Mouse (Mus musculus) liver, embryonic 16.5 days (tissue): ENCODE results near the gene Kcnip4. TPM values are rescaled to one million over a fixed set of nuclear protein-coding genes. Genes with fewer than 3 reads are reported as not detected.

Experiments used
- ATAC-seq: fragments of 200-750 bp; cut with Nextera tagmentation; 2 replicates; pipeline ENCODE4 v1.8.0; 2017; ENCODE audit warnings: low read depth, mild to moderate bottlenecking, moderate number of reproducible peaks, moderate library complexity
- H3K27ac ChIP-seq: fragments of 300-500 bp; sonication (generic); 2 replicates; pipeline ENCODE4 v1.5.1; 2014; ENCODE audit warnings: mild to moderate bottlenecking, low read length
- H3K27me3 ChIP-seq: fragments of 300-500 bp; sonication (generic); 2 replicates; pipeline ENCODE4 v1.6.1; 2014; ENCODE audit warnings: low read depth, low read length, mixed read lengths; ENCODE audit not compliant: control insufficient read depth, insufficient read depth
- H3K36me3 ChIP-seq: fragments of 300-500 bp; sonication (generic); 2 replicates; pipeline ENCODE4 v1.6.1; 2014; ENCODE audit warnings: mild to moderate bottlenecking; ENCODE audit not compliant: control insufficient read depth, insufficient read depth
- H3K4me1 ChIP-seq: fragments of 300-500 bp; sonication (generic); 2 replicates; pipeline ENCODE4 v1.6.1; 2014; ENCODE audit warnings: low read depth, low read length, mixed read lengths; ENCODE audit not compliant: control insufficient read depth
- H3K4me2 ChIP-seq: fragments of 300-500 bp; sonication (generic); 2 replicates; pipeline ENCODE4 v1.6.1; 2014; ENCODE audit warnings: low read depth, low read length, mixed read lengths
- H3K4me3 ChIP-seq: fragments of 300-500 bp; sonication (generic); 2 replicates; pipeline ENCODE4 v1.5.1; 2014; ENCODE audit warnings: low read depth, mild to moderate bottlenecking, low read length
- H3K9ac ChIP-seq: fragments of 300-500 bp; sonication (generic); 2 replicates; pipeline ENCODE4 v1.6.1; 2014; ENCODE audit warnings: low read depth, low read length
- H3K9me3 ChIP-seq: fragments of 300-500 bp; sonication (generic); replicated peaks from 2 replicates; pipeline ENCODE4 v1.6.1; 2016; ENCODE audit warnings: low read length; ENCODE audit not compliant: control insufficient read depth
- WGBS: fragments of 180-500 bp; shearing (Covaris S2); extraction: QIAGEN DNeasy Blood & Tissue Kit; methylation state at CpG from one replicate; pipeline ENCODE4 v1.1.7; 2014; ENCODE audit not compliant: insufficient replicate concordance; 5-methylcytosine and 5-hydroxymethylcytosine counted together
- polyA plus RNA-seq: library from polyadenylated mRNA; unstranded; fragments of >200 nt; fragmentation: Nextera tagmentation; extraction: Ambion mirVana; gene quantifications from 2 replicates; pipeline ENCODE4 v1.2.1, GENCODE M21; 2015

Kcnip4 gene
- polyA plus RNA-seq, 1 experiment from 2014 or later = 0.09 TPM

DNA sequence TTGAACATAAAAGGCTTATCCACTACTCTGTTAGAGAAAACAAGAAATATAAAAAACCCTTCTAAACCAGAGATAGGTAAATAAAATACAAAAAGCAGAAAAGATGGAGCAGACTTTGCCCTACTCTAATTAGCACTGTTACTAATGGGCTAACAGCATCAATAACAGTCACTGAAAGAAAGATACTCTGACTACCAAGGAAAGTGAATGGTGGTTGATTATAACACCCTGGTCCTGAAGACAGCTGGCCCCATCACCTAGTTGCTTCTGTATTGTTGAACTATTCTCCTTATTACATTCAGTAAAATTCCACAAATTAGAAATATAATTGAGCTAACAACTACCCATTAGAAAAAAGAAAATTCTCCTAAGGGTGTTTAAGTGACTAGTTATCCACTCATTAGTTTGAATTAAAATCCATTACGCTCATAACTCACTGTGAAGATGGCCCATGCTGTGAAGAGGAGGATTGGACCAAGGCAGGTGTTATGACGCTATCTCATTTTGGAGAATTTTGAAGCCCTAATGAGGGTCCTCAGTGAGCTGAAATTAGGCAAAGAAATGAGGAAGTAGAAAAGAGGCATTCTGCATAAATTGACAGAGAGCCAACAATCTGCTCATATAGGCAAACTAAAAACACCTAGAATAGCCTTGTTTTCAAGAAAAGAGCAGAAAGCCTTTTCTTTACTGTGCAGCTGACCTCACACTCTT, 582.2 kb downstream of the Kcnip4 start:
- 63% methylated on average over 2 of the region's 2 CpGs for WGBS
- Histone ChIP-seq H3K4me1 (no peaks in the 10 kb centered on the region), H3K4me3 (no peak overlapping the region), H3K27me3 (no peaks in the 10 kb centered on the region), H3K9me3 (no peaks in the 10 kb centered on the region), H3K27ac (no peak overlapping the region), H3K9ac (no peak overlapping the region), H3K4me2 (no peak overlapping the region), H3K36me3 (no peaks in the 10 kb centered on the region)
- no peak for ATAC-seq

- Histone ChIP-seq H3K27me3 (no peaks in the 10 kb centered on the region), H3K4me2 (no peak overlapping the region), H3K36me3 (no peaks in the 10 kb centered on the region), H3K9me3 (no peaks in the 10 kb centered on the region), H3K4me1 (no peaks in the 10 kb centered on the region), H3K27ac (no peak overlapping the region), H3K4me3 (no peak overlapping the region), H3K9ac (no peak overlapping the region)
- no peak for ATAC-seq
- 45% methylated on average over 2 of the region's 2 CpGs for WGBS
Measured at GRCm38 (mm10) chr5:48931881-48932280, 592.8 kb downstream of the Kcnip4 start.

DNA sequence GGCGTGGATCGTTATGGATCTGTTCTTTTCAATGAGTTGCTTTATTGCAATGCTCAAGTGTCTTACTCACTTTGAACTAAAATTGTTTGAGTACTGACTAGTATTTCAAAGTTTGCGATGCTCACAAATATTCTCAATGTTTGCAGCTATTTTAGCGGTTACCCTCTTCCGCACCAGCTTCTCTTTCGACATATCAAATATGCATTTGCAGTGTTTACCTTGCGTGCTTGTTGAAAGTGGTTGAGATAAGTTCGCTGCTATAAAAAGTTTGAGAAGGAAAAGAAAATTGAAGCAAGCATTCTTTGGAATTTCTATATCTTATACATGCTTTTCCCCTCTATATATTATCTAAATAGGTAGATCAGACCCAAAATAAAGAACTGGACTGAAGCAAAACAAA, 634.5 kb downstream of the Kcnip4 start:
- no peak for ATAC-seq
- Histone ChIP-seq H3K27me3 (no peaks in the 10 kb centered on the region), H3K4me3 (no peak overlapping the region), H3K9ac (no peak overlapping the region), H3K9me3 (no peaks in the 10 kb centered on the region), H3K27ac (no peak overlapping the region), H3K36me3 (no peaks in the 10 kb centered on the region), H3K4me2 (no peak overlapping the region), H3K4me1 (no peaks in the 10 kb centered on the region)
- 65% methylated on average over 8 of the region's 8 CpGs for WGBS

GRCm38 (mm10) chr5:48889395-48890194, 635.1 kb downstream of the Kcnip4 start:
- no peaks in the 10 kb centered on the region for H3K9me3 ChIP-seq
- H3K4me1 ChIP-seq = no peaks in the 10 kb centered on the region
- no peak overlapping the region for H3K27ac ChIP-seq
- WGBS = 11% methylated on average over 18 of the region's 18 CpGs
- H3K4me3 ChIP-seq = no peak overlapping the region
- H3K27me3 ChIP-seq = no peaks in the 10 kb centered on the region
- H3K4me2 ChIP-seq = no peak overlapping the region
- H3K36me3 ChIP-seq = no peaks in the 10 kb centered on the region
- H3K9ac ChIP-seq = no peak overlapping the region
- ATAC-seq = no peak

DNA sequence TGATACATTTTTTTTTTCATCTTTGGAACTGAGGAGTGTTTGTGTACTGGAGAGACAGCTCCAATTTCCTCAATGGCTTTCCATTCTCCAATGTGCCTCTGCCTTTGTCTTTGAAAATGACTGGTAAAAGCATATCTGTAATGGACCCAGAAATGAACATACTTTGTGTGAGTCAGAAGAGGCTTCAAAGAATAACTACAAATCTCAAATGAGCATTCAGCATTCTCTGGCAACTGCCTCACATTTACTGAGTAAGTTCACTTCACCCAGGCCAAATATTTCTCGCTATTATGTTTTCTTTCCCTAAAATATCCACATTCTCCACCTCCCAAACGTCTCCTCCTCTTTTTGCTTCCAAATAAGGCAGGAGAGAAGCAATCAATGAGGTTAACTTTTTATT, 646.6 kb downstream of the Kcnip4 start:
- H3K9me3 ChIP-seq = no peaks in the 10 kb centered on the region
- H3K36me3 ChIP-seq = no peaks in the 10 kb centered on the region
- H3K27ac ChIP-seq = no peak overlapping the region
- 28% methylated on average over 2 of the region's 2 CpGs for WGBS
- no peak overlapping the region for H3K4me3 ChIP-seq
- no peak overlapping the region for H3K9ac ChIP-seq
- H3K27me3 ChIP-seq = no peaks in the 10 kb centered on the region
- H3K4me1 ChIP-seq = no peaks in the 10 kb centered on the region
- H3K4me2 ChIP-seq = no peak overlapping the region
- no peak for ATAC-seq

- ATAC-seq = no peak
- no peaks in the 10 kb centered on the region for H3K27me3 ChIP-seq
- 47% methylated on average over 3 of the region's 3 CpGs for WGBS
Measured at GRCm38 (mm10) chr5:48864268-48864967, 660.3 kb downstream of the Kcnip4 start.

DNA sequence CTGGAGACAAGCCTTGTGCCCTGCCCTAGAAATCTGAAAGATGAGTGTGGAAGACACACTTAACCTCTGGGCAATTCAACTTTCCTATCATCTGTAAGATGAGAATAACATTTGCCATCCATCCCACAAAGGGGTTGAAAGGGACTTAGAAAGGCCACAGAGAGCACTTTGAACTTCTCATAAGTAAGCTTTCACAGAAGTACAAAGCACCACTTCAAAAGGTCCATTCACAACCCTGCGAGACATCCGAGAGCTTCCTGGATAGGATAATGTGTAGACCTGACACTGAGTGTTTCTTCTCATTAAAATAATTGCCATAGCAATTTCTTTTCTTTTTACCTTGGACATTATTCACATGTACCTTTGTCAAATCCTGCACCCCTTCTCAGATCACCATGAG, 683.7 kb downstream of the Kcnip4 start:
- 74% methylated on average over 2 of the region's 2 CpGs for WGBS
- Histone ChIP-seq H3K9me3 (no peaks in the 10 kb centered on the region), H3K4me2 (no peak overlapping the region), H3K4me3 (no peak overlapping the region), H3K4me1 (no peaks in the 10 kb centered on the region), H3K27ac (no peak overlapping the region), H3K27me3 (no peaks in the 10 kb centered on the region), H3K9ac (no peak overlapping the region), H3K36me3 (no peaks in the 10 kb centered on the region)
- ATAC-seq = no peak

More at GRCm38 (mm10) chr5:48864268-48864967, 660.3 kb downstream of the Kcnip4 start:
- Histone ChIP-seq H3K9ac (no peak overlapping the region), H3K36me3 (no peaks in the 10 kb centered on the region), H3K4me1 (no peaks in the 10 kb centered on the region), H3K9me3 (no peaks in the 10 kb centered on the region), H3K4me3 (no peak overlapping the region), H3K4me2 (no peak overlapping the region), H3K27ac (no peak overlapping the region)

DNA sequence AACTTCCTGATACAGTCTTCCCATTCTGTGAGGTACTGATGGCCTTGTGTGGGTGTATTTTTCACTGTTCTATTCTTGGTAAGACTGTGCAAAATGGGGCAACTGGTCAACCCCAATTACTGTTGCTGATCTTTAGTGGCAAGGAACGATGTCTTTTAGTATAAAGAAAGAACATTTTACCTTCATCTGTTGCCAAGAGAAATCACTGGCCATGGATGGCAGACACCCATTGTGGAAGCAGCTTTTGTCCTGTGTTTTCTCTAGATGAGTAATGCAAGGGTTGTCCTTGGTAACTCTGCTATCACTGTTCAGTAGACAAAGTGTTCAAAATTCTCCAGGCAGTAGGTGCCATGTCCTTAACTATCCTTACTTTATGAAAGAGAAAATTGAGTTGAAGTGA, 729.2 kb downstream of the Kcnip4 start:
- no peaks in the 10 kb centered on the region for H3K27me3 ChIP-seq
- no peaks in the 10 kb centered on the region for H3K9me3 ChIP-seq
- H3K4me2 ChIP-seq = no peak overlapping the region
- ATAC-seq = no peak
- no peak overlapping the region for H3K9ac ChIP-seq
- H3K4me3 ChIP-seq = no peak overlapping the region
- no peak overlapping the region for H3K27ac ChIP-seq
- 59% methylated on average over 1 of the region's 1 CpGs for WGBS
- no peaks in the 10 kb centered on the region for H3K36me3 ChIP-seq
- no peaks in the 10 kb centered on the region for H3K4me1 ChIP-seq

DNA sequence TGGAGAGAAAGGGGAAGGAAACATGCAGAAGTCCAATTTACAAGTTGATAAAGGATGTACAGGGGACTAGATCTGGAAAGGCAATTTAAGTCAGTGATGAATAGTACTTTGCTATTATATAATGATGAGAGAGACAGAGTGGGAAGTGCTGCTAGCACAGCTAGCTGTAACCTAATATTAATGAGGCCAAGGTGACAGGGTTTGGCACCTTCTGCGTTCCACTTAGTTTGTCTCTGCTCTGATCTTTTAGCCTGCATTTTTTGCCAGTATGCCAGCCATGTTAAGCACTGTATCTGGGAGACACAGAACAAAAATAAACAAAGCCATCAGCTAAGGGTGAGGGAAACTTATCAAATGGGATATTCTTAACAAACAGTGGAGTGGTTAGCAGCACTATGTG, 745.3 kb downstream of the Kcnip4 start:
- H3K4me1 ChIP-seq = no peaks in the 10 kb centered on the region
- no peaks in the 10 kb centered on the region for H3K9me3 ChIP-seq
- no peaks in the 10 kb centered on the region for H3K36me3 ChIP-seq
- H3K4me3 ChIP-seq = no peak overlapping the region
- 68% methylated on average over 1 of the region's 1 CpGs for WGBS
- no peak for ATAC-seq
- no peak overlapping the region for H3K4me2 ChIP-seq
- no peak overlapping the region for H3K9ac ChIP-seq
- no peak overlapping the region for H3K27ac ChIP-seq
- no peaks in the 10 kb centered on the region for H3K27me3 ChIP-seq
